Mouse (Mus musculus): ENCODE results near the gene Commd9. TPM values are rescaled to one million over a fixed set of nuclear protein-coding genes. Genes with fewer than 3 reads are reported as not detected.

Gene Commd9
- polyA plus RNA-seq, 1 experiment from 2014 or later: 62.0 TPM

- H3K9ac ChIP-seq (ENCODE audit: low read length): no peak overlapping the region
- no peaks in the 10 kb centered on the region for H3K36me3 ChIP-seq (ENCODE audit: control insufficient read depth, insufficient read depth, low read length)
- no peak for ATAC-seq (ENCODE audit: low read depth)
- H3K9me3 ChIP-seq (ENCODE audit: control insufficient read depth, low read length): no peaks in the 10 kb centered on the region
- no peak overlapping the region for H3K27ac ChIP-seq (ENCODE audit: low read length)
- H3K4me3 ChIP-seq (ENCODE audit: low read length): no peak overlapping the region
- no peaks in the 10 kb centered on the region for H3K27me3 ChIP-seq (ENCODE audit: control insufficient read depth, insufficient read depth, low read depth, low read length)
- WGBS: 84% methylated on average over 9 of the region's 9 CpGs
- peaks cover 7% of the 10 kb centered on the region for H3K4me1 ChIP-seq (replicated peaks; ENCODE audit: control insufficient read depth, insufficient read depth, low read length)
- no peak overlapping the region for H3K4me2 ChIP-seq (ENCODE audit: low read depth, low read length)
These were observed 4.4 kb upstream of the Commd9 start for GRCm38 (mm10) chr2:101881471-101882162.

GRCm38 (mm10) chr2:101882998-101883397, 3.0 kb upstream of the Commd9 start, which contains the start of gene Prr5l:
Prr5l (minus strand) TSS chr2:101883027.
- Histone ChIP-seq H3K9me3 (ENCODE audit: control insufficient read depth, low read length) (no peaks in the 10 kb centered on the region), H3K27ac (ENCODE audit: low read length) (no peak within 1 kb of the TSS), H3K9ac (ENCODE audit: low read length) (no peak within 1 kb of the TSS), H3K4me2 (ENCODE audit: low read depth, low read length) (no peak within 1 kb of the TSS), H3K27me3 (ENCODE audit: control insufficient read depth, insufficient read depth, low read depth, low read length) (no peaks in the 10 kb centered on the region), H3K4me1 (replicated peaks; ENCODE audit: control insufficient read depth, insufficient read depth, low read length) (peaks cover 13% of the 10 kb centered on the region), H3K4me3 (ENCODE audit: low read length) (no peak within 1 kb of the TSS), H3K36me3 (ENCODE audit: control insufficient read depth, insufficient read depth, low read length) (no peaks in the 10 kb centered on the region)
- 30% methylated on average over 3 of the region's 3 CpGs for WGBS
- no peak for ATAC-seq (ENCODE audit: low read depth)

- Histone ChIP-seq H3K27ac (ENCODE audit: low read length) (no peak overlapping the region), H3K4me2 (ENCODE audit: low read depth, low read length) (no peak overlapping the region), H3K4me1 (replicated peaks; ENCODE audit: control insufficient read depth, insufficient read depth, low read length) (peaks cover 13% of the 10 kb centered on the region), H3K4me3 (ENCODE audit: low read length) (no peak overlapping the region), H3K36me3 (ENCODE audit: control insufficient read depth, insufficient read depth, low read length) (no peaks in the 10 kb centered on the region), H3K27me3 (ENCODE audit: control insufficient read depth, insufficient read depth, low read depth, low read length) (no peaks in the 10 kb centered on the region), H3K9ac (ENCODE audit: low read length) (no peak overlapping the region), H3K9me3 (ENCODE audit: control insufficient read depth, low read length) (no peaks in the 10 kb centered on the region)
- WGBS: 31% methylated on average over 2 of the region's 2 CpGs
- ATAC-seq (ENCODE audit: low read depth): peak; percentile 41; the same call in 1 of the 2 replicates
These were observed 1.8 kb upstream of the Commd9 start for GRCm38 (mm10) chr2:101884286-101884685.

GRCm38 (mm10) chr2:101888886-101889285, 2.8 kb downstream of the Commd9 start:
- Histone ChIP-seq H3K4me3 (ENCODE audit: low read length) (no peak overlapping the region), H3K9ac (ENCODE audit: low read length) (no peak overlapping the region), H3K27me3 (ENCODE audit: control insufficient read depth, insufficient read depth, low read depth, low read length) (no peaks in the 10 kb centered on the region), H3K27ac (ENCODE audit: low read length) (no peak overlapping the region), H3K36me3 (ENCODE audit: control insufficient read depth, insufficient read depth, low read length) (no peaks in the 10 kb centered on the region), H3K4me1 (replicated peaks; ENCODE audit: control insufficient read depth, insufficient read depth, low read length) (peaks cover 13% of the 10 kb centered on the region), H3K9me3 (ENCODE audit: control insufficient read depth, low read length) (no peaks in the 10 kb centered on the region), H3K4me2 (ENCODE audit: low read depth, low read length) (no peak overlapping the region)
- WGBS: 89% methylated on average over 8 of the region's 8 CpGs
- no peak for ATAC-seq (ENCODE audit: low read depth)

DNA sequence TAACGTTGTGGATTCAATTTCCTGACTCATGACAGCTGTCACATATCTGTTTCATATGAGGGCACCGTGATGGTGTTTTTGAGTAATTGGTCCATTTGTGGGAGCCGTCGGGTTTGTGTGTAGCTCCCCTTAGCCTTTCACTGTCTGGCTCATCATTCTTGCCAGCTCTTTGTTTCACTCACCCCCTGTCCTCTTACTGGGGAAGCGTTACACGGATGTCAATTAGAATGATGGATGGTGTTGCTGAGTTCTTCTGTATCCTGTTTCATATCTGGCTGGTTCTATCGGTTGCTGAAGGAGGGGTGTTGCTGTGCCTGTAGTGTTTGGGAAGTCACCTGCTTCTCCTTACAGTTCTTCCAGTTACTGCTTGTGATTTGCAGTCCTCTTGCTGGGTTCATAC, 5.1 kb downstream of the Commd9 start:
- H3K9ac ChIP-seq (ENCODE audit: low read length): no peak overlapping the region
- H3K4me2 ChIP-seq (ENCODE audit: low read depth, low read length): no peak overlapping the region
- H3K4me1 ChIP-seq (replicated peaks; ENCODE audit: control insufficient read depth, insufficient read depth, low read length): peaks cover 7% of the 10 kb centered on the region
- ATAC-seq (ENCODE audit: low read depth): no peak
- H3K4me3 ChIP-seq (ENCODE audit: low read length): no peak overlapping the region
- H3K36me3 ChIP-seq (ENCODE audit: control insufficient read depth, insufficient read depth, low read length): no peaks in the 10 kb centered on the region
- no peak overlapping the region for H3K27ac ChIP-seq (ENCODE audit: low read length)
- H3K27me3 ChIP-seq (ENCODE audit: control insufficient read depth, insufficient read depth, low read depth, low read length): no peaks in the 10 kb centered on the region
- no peaks in the 10 kb centered on the region for H3K9me3 ChIP-seq (ENCODE audit: control insufficient read depth, low read length)
- WGBS: 32% methylated on average over 7 of the region's 7 CpGs

DNA sequence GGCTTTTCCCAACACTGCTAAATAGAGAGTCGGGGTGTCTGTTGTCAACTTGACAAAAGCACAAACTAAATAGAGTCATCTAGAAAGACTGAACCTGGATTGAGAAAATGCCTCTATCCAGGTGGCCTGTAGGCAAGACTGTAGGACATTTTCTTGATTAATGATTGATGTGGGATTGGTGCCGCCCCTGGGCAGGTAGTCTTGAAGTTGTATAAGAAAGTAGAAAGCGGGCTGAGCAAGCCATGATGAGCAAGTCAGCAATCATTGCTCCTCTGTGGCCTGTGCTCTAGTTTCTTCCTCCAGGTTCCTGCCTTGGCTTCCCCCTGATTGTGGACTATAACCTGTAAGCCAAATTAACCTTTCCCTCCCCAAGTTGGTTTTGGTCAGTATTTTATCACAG, 8.1 kb downstream of the Commd9 start:
- Histone ChIP-seq H3K9ac (ENCODE audit: low read length) (no peak overlapping the region), H3K4me2 (ENCODE audit: low read depth, low read length) (no peak overlapping the region), H3K9me3 (ENCODE audit: control insufficient read depth, low read length) (no peaks in the 10 kb centered on the region), H3K27ac (ENCODE audit: low read length) (no peak overlapping the region), H3K4me1 (replicated peaks; ENCODE audit: control insufficient read depth, insufficient read depth, low read length) (no peaks in the 10 kb centered on the region; the same call in 1 of the 2 replicates), H3K27me3 (ENCODE audit: control insufficient read depth, insufficient read depth, low read depth, low read length) (no peaks in the 10 kb centered on the region), H3K36me3 (ENCODE audit: control insufficient read depth, insufficient read depth, low read length) (no peaks in the 10 kb centered on the region), H3K4me3 (ENCODE audit: low read length) (no peak overlapping the region)
- 83% methylated on average over 3 of the region's 3 CpGs for WGBS
- no peak for ATAC-seq (ENCODE audit: low read depth)

DNA sequence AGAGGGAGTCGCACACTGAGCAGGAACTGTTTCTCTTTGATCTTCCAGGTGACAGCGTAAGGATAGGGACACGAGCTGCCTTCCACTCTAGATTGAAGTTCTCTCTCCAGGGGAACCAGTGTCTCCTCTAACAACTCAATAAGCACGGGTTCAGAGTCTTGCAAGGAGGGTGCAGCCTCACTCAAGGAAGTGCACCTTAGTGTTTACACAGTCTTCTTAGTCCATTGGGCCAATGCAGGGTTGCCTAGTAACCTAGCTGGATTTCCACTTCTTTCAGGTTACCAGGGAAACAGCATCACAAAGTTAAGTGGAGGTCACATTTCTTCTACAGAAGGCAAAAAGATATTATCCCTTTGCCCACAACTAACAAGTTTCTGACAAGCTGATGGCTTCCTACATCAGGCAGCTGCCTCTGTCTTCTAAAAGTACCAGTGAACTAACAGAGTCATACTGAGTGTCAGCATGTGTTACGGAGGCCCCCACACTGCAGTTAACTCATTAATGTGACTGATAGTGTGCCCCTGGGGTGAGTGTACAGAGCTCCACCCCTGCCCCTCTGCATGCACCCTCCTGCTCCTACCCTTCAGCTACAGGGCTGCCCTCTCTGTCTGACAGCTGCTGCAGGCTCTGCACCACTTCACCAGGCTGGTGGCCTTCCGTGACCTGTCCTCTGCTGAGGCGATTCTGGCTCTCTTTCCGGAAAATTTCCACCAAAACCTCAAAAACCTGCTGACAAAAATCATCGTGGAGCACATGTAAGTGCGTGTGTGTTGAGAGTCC, 10.6 kb downstream of the Commd9 start:
- Histone ChIP-seq H3K9me3 (ENCODE audit: control insufficient read depth, low read length) (no peaks in the 10 kb centered on the region), H3K4me1 (replicated peaks; ENCODE audit: control insufficient read depth, insufficient read depth, low read length) (no peaks in the 10 kb centered on the region; the same call in 1 of the 2 replicates), H3K4me2 (ENCODE audit: low read depth, low read length) (no peak overlapping the region), H3K27me3 (ENCODE audit: control insufficient read depth, insufficient read depth, low read depth, low read length) (no peaks in the 10 kb centered on the region), H3K36me3 (ENCODE audit: control insufficient read depth, insufficient read depth, low read length) (no peaks in the 10 kb centered on the region; the same call in 1 of the 2 replicates), H3K4me3 (ENCODE audit: low read length) (no peak overlapping the region), H3K27ac (ENCODE audit: low read length) (no peak overlapping the region), H3K9ac (ENCODE audit: low read length) (no peak overlapping the region)
- 0 out of 2 replicates have a peak, but pooled peaks have one; percentile 23 for ATAC-seq (ENCODE audit: low read depth)
- 49% methylated on average over 10 of the region's 10 CpGs for WGBS

DNA sequence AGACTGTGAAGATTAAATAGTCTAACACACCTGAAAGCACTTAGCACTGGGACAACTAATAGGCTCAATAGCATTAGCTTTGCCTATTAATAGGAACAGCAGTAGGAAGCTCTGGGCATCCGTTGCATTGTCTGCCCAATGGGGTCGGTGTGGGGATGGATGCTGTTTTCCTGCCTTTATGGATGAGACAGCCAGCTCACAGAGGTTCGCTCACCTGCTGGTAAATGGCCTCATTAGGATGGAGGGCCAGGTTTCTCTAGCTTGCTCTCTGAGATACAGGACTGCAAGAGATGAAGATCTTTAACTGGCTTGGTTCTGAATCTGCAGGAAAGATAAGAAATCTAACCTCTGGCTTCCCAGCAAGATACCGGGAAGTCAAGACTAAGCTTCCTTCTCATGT, 16.1 kb downstream of the Commd9 start:
- peaks cover 4% of the 10 kb centered on the region; the same call in 1 of the 2 replicates for H3K4me1 ChIP-seq (replicated peaks; ENCODE audit: control insufficient read depth, insufficient read depth, low read length)
- H3K9ac ChIP-seq (ENCODE audit: low read length): no peak overlapping the region
- WGBS: 82% methylated on average over 4 of the region's 4 CpGs
- H3K27ac ChIP-seq (ENCODE audit: low read length): no peak overlapping the region
- no peak for ATAC-seq (ENCODE audit: low read depth)
- H3K27me3 ChIP-seq (ENCODE audit: control insufficient read depth, insufficient read depth, low read depth, low read length): no peaks in the 10 kb centered on the region
- H3K36me3 ChIP-seq (ENCODE audit: control insufficient read depth, insufficient read depth, low read length): no peaks in the 10 kb centered on the region; the same call in 1 of the 2 replicates
- no peak overlapping the region for H3K4me2 ChIP-seq (ENCODE audit: low read depth, low read length)
- H3K4me3 ChIP-seq (ENCODE audit: low read length): no peak overlapping the region
- H3K9me3 ChIP-seq (ENCODE audit: control insufficient read depth, low read length): no peaks in the 10 kb centered on the region
